Mouse (Mus musculus) forebrain, embryonic 13.5 days (tissue): ENCODE data around the gene Kcnk4. TPM values are rescaled to one million over a fixed set of nuclear protein-coding genes. Genes with fewer than 3 reads are reported as not detected.

Experiments used
- ATAC-seq: fragments of 200-750 bp; cut with Nextera tagmentation; 2 replicates; pipeline ENCODE4 v1.8.0; 2017
- H3K27ac ChIP-seq: fragments of 300-500 bp; sonication (generic); 2 replicates; pipeline ENCODE4 v1.5.1; 2015; ENCODE audit warnings: inconsistent platforms, mild to moderate bottlenecking, moderate library complexity
- H3K27me3 ChIP-seq: fragments of 300-500 bp; sonication (generic); 2 replicates; pipeline ENCODE4 v1.6.1; 2015; ENCODE audit warnings: mild to moderate bottlenecking, inconsistent platforms
- H3K36me3 ChIP-seq: fragments of 300-500 bp; sonication (generic); 2 replicates; pipeline ENCODE4 v1.6.1; 2015; ENCODE audit warnings: mild to moderate bottlenecking, inconsistent platforms; ENCODE audit not compliant: poor library complexity, severe bottlenecking
- H3K4me1 ChIP-seq: fragments of 300-500 bp; sonication (generic); 2 replicates; pipeline ENCODE4 v1.6.1; 2015; ENCODE audit warnings: inconsistent platforms
- H3K4me2 ChIP-seq: fragments of 300-500 bp; sonication (generic); 2 replicates; pipeline ENCODE4 v1.6.1; 2015; ENCODE audit warnings: inconsistent platforms, mild to moderate bottlenecking, moderate library complexity
- H3K4me3 ChIP-seq: fragments of 300-500 bp; sonication (generic); 2 replicates; pipeline ENCODE4 v1.5.1; 2015; ENCODE audit warnings: mild to moderate bottlenecking, inconsistent platforms
- H3K9ac ChIP-seq: fragments of 300-500 bp; sonication (generic); 2 replicates; pipeline ENCODE4 v1.6.1; 2015; ENCODE audit warnings: mild to moderate bottlenecking, inconsistent platforms
- H3K9me3 ChIP-seq: fragments of 300-500 bp; sonication (generic); replicated peaks from 2 replicates; pipeline ENCODE4 v1.6.1; 2016; ENCODE audit warnings: inconsistent platforms
- WGBS: fragments of 180-500 bp; shearing (Covaris S2); methylation state at CpG from one replicate; pipeline ENCODE4 v1.1.7; 2015; 5-methylcytosine and 5-hydroxymethylcytosine counted together
- microRNA-seq: library from miRNA; unstranded; fragments of <30 nt; microRNA quantifications from one replicate; pipeline ENCODE4, GENCODE M21; 2016
- polyA plus RNA-seq: library from polyadenylated mRNA; unstranded; fragments of >200 nt; fragmentation: Nextera tagmentation; extraction: Ambion mirVana; gene quantifications from 2 replicates; pipeline ENCODE4 v1.2.1, GENCODE M21; 2015

The Kcnk4 gene
- polyA plus RNA-seq, 1 experiment from 2014 or later, result not detected

DNA sequence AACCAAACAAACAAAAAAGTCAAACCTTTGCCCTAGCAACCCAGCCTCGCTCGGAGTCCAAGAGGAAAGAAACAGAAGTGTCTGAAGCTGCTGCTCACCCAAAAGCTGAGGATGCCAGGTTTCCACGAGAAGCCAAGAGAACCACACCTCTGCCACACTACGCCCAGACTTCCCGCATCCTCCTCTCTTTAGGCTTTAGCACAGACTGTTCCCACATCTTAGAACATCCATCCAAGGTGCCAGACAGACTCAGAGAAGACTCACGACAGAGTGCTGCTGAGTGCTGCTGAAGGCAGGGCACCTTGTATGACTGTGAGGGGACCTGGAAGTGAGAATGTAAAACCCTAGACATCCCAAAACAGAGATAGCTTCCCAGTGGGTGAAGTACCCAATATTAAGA lies 58.5 kb downstream of the Kcnk4 start:
- H3K36me3 ChIP-seq, result no peaks in the 10 kb centered on the region
- H3K27ac ChIP-seq, result no peak overlapping the region
- peaks cover 7% of the 10 kb centered on the region; the same call in 1 of the 2 replicates for H3K9me3 ChIP-seq
- no peaks in the 10 kb centered on the region for H3K4me1 ChIP-seq
- no peaks in the 10 kb centered on the region for H3K27me3 ChIP-seq
- WGBS, result 97% methylated on average over 6 of the region's 6 CpGs
- no peak for ATAC-seq
- H3K9ac ChIP-seq, result no peak overlapping the region
- H3K4me3 ChIP-seq, result no peak overlapping the region
- H3K4me2 ChIP-seq, result no peak overlapping the region

DNA sequence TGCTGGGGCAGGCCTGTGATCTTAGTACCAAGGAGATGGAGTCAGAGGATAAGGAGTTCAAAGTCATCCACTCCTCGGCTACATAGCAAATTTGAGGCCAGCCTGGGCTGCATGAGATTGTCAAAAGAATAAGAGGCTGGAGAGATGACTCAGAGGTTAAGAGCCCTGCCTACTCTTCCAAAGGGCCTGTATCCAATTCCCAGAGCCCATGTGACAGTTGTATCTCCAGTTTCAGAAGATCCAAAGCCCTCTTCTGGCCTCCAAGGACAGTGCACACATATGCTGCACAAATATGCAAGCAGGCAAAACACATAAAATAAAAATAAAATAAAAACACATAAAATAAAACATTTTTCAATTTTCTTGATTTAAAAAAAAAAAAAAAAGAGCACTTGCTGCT lies 60.1 kb downstream of the Kcnk4 start:
- WGBS, result 80% methylated on average over 1 of the region's 1 CpGs
- no peak overlapping the region for H3K27ac ChIP-seq
- H3K9ac ChIP-seq, result no peak overlapping the region
- no peaks in the 10 kb centered on the region for H3K9me3 ChIP-seq
- no peak overlapping the region for H3K4me3 ChIP-seq
- no peaks in the 10 kb centered on the region for H3K36me3 ChIP-seq
- no peaks in the 10 kb centered on the region for H3K4me1 ChIP-seq
- no peak for ATAC-seq
- H3K4me2 ChIP-seq, result no peak overlapping the region
- no peaks in the 10 kb centered on the region for H3K27me3 ChIP-seq

Small RNAs within 50 kb of the gene (microRNA-seq; reads per million reads assigned to microRNA genes)
- 0.80 reads per million for gene Mir6990

Other genes starting within 250 kb of the Kcnk4 start
- gene Rps6ka4, start 93.9 kb downstream of the Kcnk4 start, polyA plus RNA-seq, result 4.0 and 4.2 TPM in 2 replicates
- 0.19 and 0.71 TPM in 2 replicates for gene Ccdc88b, start 76.3 kb downstream of the Kcnk4 start, polyA plus RNA-seq
- gene Trmt112, start 24.8 kb downstream of the Kcnk4 start, polyA plus RNA-seq, result 141 and 167 TPM in 2 replicates
- gene Prdx5, start 24.4 kb downstream of the Kcnk4 start, polyA plus RNA-seq, result 186 and 201 TPM in 2 replicates
- 15.3 and 15.7 TPM in 2 replicates for gene Esrra, start 12.7 kb downstream of the Kcnk4 start, polyA plus RNA-seq
- 0.74 TPM in 1 of 2 replicates, not detected in the other for gene Catsperz, start 9.1 kb downstream of the Kcnk4 start, polyA plus RNA-seq
- 72.4 and 79.3 TPM in 2 replicates for gene Bad, start 7.3 kb upstream of the Kcnk4 start, polyA plus RNA-seq
- 32.4 and 32.8 TPM in 2 replicates for gene Gpr137, start 8.0 kb upstream of the Kcnk4 start, polyA plus RNA-seq
- gene Ppp1r14b, start 40.5 kb upstream of the Kcnk4 start, polyA plus RNA-seq, result 106 and 139 TPM in 2 replicates
- 11.0 TPM in 2 replicates for gene Plcb3, start 42.0 kb upstream of the Kcnk4 start, polyA plus RNA-seq
- 86.9 and 97.9 TPM in 2 replicates for gene Fkbp2, start 46.0 kb upstream of the Kcnk4 start, polyA plus RNA-seq
- gene Vegfb, start 53.1 kb upstream of the Kcnk4 start, polyA plus RNA-seq, result 33.4 and 34.6 TPM in 2 replicates
- 19.1 and 19.8 TPM in 2 replicates for gene Dnajc4, start 58.1 kb upstream of the Kcnk4 start, polyA plus RNA-seq
- 19.1 TPM in 2 replicates for gene Nudt22, start 61.6 kb upstream of the Kcnk4 start, polyA plus RNA-seq
- 15.2 and 16.9 TPM in 2 replicates for gene Trpt1, start 61.6 kb upstream of the Kcnk4 start, polyA plus RNA-seq
- gene Fermt3, start 85.0 kb upstream of the Kcnk4 start, polyA plus RNA-seq, result 3.0 and 3.9 TPM in 2 replicates
- 289 and 311 TPM in 2 replicates for gene Stip1, start 105.5 kb upstream of the Kcnk4 start, polyA plus RNA-seq
- 3.3 and 4.4 TPM in 2 replicates for gene Macrod1, start 122.3 kb upstream of the Kcnk4 start, polyA plus RNA-seq
- gene Flrt1, start 171.2 kb upstream of the Kcnk4 start, polyA plus RNA-seq, result 10.4 and 11.3 TPM in 2 replicates